Mouse (Mus musculus): ENCODE results near the gene Ednra.

Ednra gene

GRCm38 (mm10) chr8:77640093-77640839 lies 84.0 kb downstream of the Ednra start:
- CTCF ChIA-PET, result no interaction called here

- CTCF ChIA-PET, result interaction anchor here (0.6 kb wide), 1 partner anchor 1862 kb away, joined by 3 read pairs; no protein-coding TSS in a partner anchor
These were observed 86.7 kb downstream of the Ednra start for GRCm38 (mm10) chr8:77637593-77637992.

- CTCF ChIA-PET, result no interaction called here
These were observed 90.2 kb downstream of the Ednra start for GRCm38 (mm10) chr8:77634035-77634434.

GRCm38 (mm10) chr8:77633211-77633610 lies 91.1 kb downstream of the Ednra start:
- CTCF ChIA-PET, result no interaction called here

- CTCF ChIA-PET, result interaction anchor here (0.6 kb wide), 2 partner anchors 55 to 111 kb away, joined by 3 to 10 read pairs; no protein-coding TSS in a partner anchor
These were observed 93.6 kb downstream of the Ednra start for GRCm38 (mm10) chr8:77630691-77631090.

- CTCF ChIA-PET, result interaction anchor here (0.6 kb wide), 2 partner anchors 56 to 112 kb away, joined by 3 to 10 read pairs; no protein-coding TSS in a partner anchor
These were observed 94.3 kb downstream of the Ednra start for GRCm38 (mm10) chr8:77629858-77630537.

- CTCF ChIA-PET, result no interaction called here
These were observed 100.5 kb downstream of the Ednra start for GRCm38 (mm10) chr8:77623677-77624209.

- CTCF ChIA-PET, result no interaction called here
These were observed 106.3 kb downstream of the Ednra start for GRCm38 (mm10) chr8:77617916-77618315.
